Mouse (Mus musculus) ES-E14 (cell line): ENCODE results near the gene Pde4dip.

Experiments used
- CHD2 ChIP-seq: IDR thresholded peaks from 2 replicates; pipeline ENCODE4 v1.6.1; 2014; ENCODE audit warnings: mild to moderate bottlenecking, low read depth, low read length, inconsistent platforms
- HCFC1 ChIP-seq: IDR thresholded peaks from 2 replicates; pipeline ENCODE4 v1.6.1; 2012; ENCODE audit warnings: low read length, inconsistent platforms, borderline replicate concordance; ENCODE audit not compliant: insufficient read depth
- MAFK ChIP-seq: IDR thresholded peaks from 2 replicates; pipeline ENCODE4 v1.6.1; 2014; ENCODE audit warnings: mild to moderate bottlenecking, low read depth, low read length, inconsistent platforms; ENCODE audit not compliant: insufficient read depth
- ZC3H11A ChIP-seq: IDR thresholded peaks from 2 replicates; pipeline ENCODE4 v1.6.1; 2012; ENCODE audit warnings: low read depth, mild to moderate bottlenecking, inconsistent platforms, low read length, borderline replicate concordance
- ZNF384 ChIP-seq: IDR thresholded peaks from 2 replicates; pipeline ENCODE4 v1.6.1; 2012; ENCODE audit warnings: low read depth, low read length, inconsistent platforms

GRCm38 (mm10) chr3:97653781-97654180 lies 234.7 kb downstream of the Pde4dip start:
- TF ChIP-seq MAFK = no peak
- TF ChIP-seq ZNF384 = no peak
- TF ChIP-seq ZC3H11A = no peak
- no peak for TF ChIP-seq HCFC1
- no peak for TF ChIP-seq CHD2
